Mouse (Mus musculus): ENCODE data around the gene Pnn.
A peak's percentile ranks its signal among the peaks of the same experiment; 100 is the strongest.
"Not testable (repeated sequence)": the region's sequence is repeated elsewhere in the genome, so short reads cannot be mapped to it uniquely, and the experiment has no call there.

The Pnn gene

GRCm38 (mm10) chr12:59066448-59067077 lies at the start of gene Pnn:
Gene Pnn (plus strand): TSS chr12:59066884.
- DNase-seq (ENCODE audit: low read depth, low spot score), result peak; percentile 98

- no peak for DNase-seq (ENCODE audit: low read depth, low spot score)
Measured at GRCm38 (mm10) chr12:59017970-59018369, 48.7 kb upstream of the Pnn start.

GRCm38 (mm10) chr12:59019891-59020290 lies 46.8 kb upstream of the Pnn start:
- no peak for DNase-seq (ENCODE audit: low read depth, low spot score)

- no peak for DNase-seq (ENCODE audit: low read depth, low spot score)
Measured at GRCm38 (mm10) chr12:59021306-59021705, 45.4 kb upstream of the Pnn start.

- peak; percentile 38 for DNase-seq (ENCODE audit: low read depth, low spot score)
Measured at GRCm38 (mm10) chr12:59032101-59032500, 34.6 kb upstream of the Pnn start.

GRCm38 (mm10) chr12:59039162-59039970 lies 27.3 kb upstream of the Pnn start:
- no peak for DNase-seq (ENCODE audit: low read depth, low spot score)

GRCm38 (mm10) chr12:59039971-59040844 lies 26.5 kb upstream of the Pnn start:
- DNase-seq (ENCODE audit: low read depth, low spot score), result no peak

- no peak for DNase-seq (ENCODE audit: low read depth, low spot score)
Measured at GRCm38 (mm10) chr12:59040851-59041250, 25.8 kb upstream of the Pnn start.

- DNase-seq (ENCODE audit: low read depth, low spot score), result no peak
Measured at GRCm38 (mm10) chr12:59052470-59052869, 14.2 kb upstream of the Pnn start.

- DNase-seq (ENCODE audit: low read depth, low spot score), result no peak
Measured at GRCm38 (mm10) chr12:59053166-59053565, 13.5 kb upstream of the Pnn start.

GRCm38 (mm10) chr12:59053976-59054375 lies 12.7 kb upstream of the Pnn start:
- DNase-seq (ENCODE audit: low read depth, low spot score), result no peak

- no peak for DNase-seq (ENCODE audit: low read depth, low spot score)
Measured at GRCm38 (mm10) chr12:59055196-59055850, 11.4 kb upstream of the Pnn start.

- DNase-seq (ENCODE audit: low read depth, low spot score), result no peak
Measured at GRCm38 (mm10) chr12:59056222-59056621, 10.5 kb upstream of the Pnn start.

- not testable (repeated sequence) for DNase-seq (ENCODE audit: low read depth, low spot score)
Measured at GRCm38 (mm10) chr12:59058242-59058641, 8.4 kb upstream of the Pnn start.

- DNase-seq (ENCODE audit: low read depth, low spot score), result peak; percentile 42
Measured at GRCm38 (mm10) chr12:59060322-59060721, 6.4 kb upstream of the Pnn start.

- DNase-seq (ENCODE audit: low read depth, low spot score), result peak; percentile 80
Measured at GRCm38 (mm10) chr12:59060993-59061595, 5.6 kb upstream of the Pnn start, which contains the start of gene Trappc6b. Gene Trappc6b (minus strand): TSS chr12:59061472.

- DNase-seq (ENCODE audit: low read depth, low spot score), result no peak
Measured at GRCm38 (mm10) chr12:59064837-59065236, 1.8 kb upstream of the Pnn start.

GRCm38 (mm10) chr12:59065776-59066175 lies 908 bp upstream of the Pnn start:
- DNase-seq (ENCODE audit: low read depth, low spot score), result no peak

- no peak for DNase-seq (ENCODE audit: low read depth, low spot score)
Measured at GRCm38 (mm10) chr12:59067095-59067494, 411 bp downstream of the Pnn start.

- DNase-seq (ENCODE audit: low read depth, low spot score), result no peak
Measured at GRCm38 (mm10) chr12:59068791-59069190, 2.1 kb downstream of the Pnn start.

GRCm38 (mm10) chr12:59072286-59072685 lies 5.6 kb downstream of the Pnn start:
- DNase-seq (ENCODE audit: low read depth, low spot score), result no peak

All from 3T3-L1 (cell line).